In genomic region chr10:7725751-7726500, GRCm38 (mm10) we compare ENCODE assay signal across 7 mouse cellular contexts. TPM values are rescaled to one million over a fixed set of nuclear protein-coding genes. Genes with fewer than 3 reads are reported as not detected.
A peak's percentile ranks its signal among the peaks of the same experiment; 100 is the strongest.
DNase-seq lines count a peak whose midpoint lies in the region; ATAC-seq and TF ChIP-seq lines count a peak whose summit lies in the region.

Gene Katna1, plus strand, starts transcription at chr10:7726000.

- peak within 1 kb of the TSS; percentile 77 for H3K9ac ChIP-seq in intestine, postnatal 0 days (ENCODE audit: low read depth, low read length)
- peak within 1 kb of the TSS; percentile 84 for H3K9ac ChIP-seq in midbrain, embryonic 12.5 days (replicated peaks)

- H3K4me3 ChIP-seq in embryonic facial prominence, embryonic 10.5 days, result peak within 1 kb of the TSS; percentile 73
- H3K4me3 ChIP-seq in intestine, postnatal 0 days (ENCODE audit: low read depth, low read length), result peak within 1 kb of the TSS; percentile 79
- H3K4me3 ChIP-seq in midbrain, embryonic 12.5 days, result peak within 1 kb of the TSS; percentile 92
- H3K4me3 ChIP-seq in small intestine, adult 2 months (ENCODE audit: low read depth, low read length), result peak within 1 kb of the TSS; percentile 67

- peak within 1 kb of the TSS; percentile 89 for H3K4me2 ChIP-seq in intestine, postnatal 0 days (replicated peaks; ENCODE audit: low read depth)
- peak within 1 kb of the TSS; percentile 88 for H3K4me2 ChIP-seq in midbrain, embryonic 12.5 days (replicated peaks)

- peaks cover 12% of the 10 kb centered on the region for H3K4me1 ChIP-seq in embryonic facial prominence, embryonic 10.5 days
- H3K4me1 ChIP-seq in intestine, postnatal 0 days (replicated peaks; ENCODE audit: control insufficient read depth, insufficient read depth, low read length), result no peaks in the 10 kb centered on the region
- H3K4me1 ChIP-seq in midbrain, embryonic 12.5 days, result peaks cover 13% of the 10 kb centered on the region
- H3K4me1 ChIP-seq in small intestine, adult 2 months (ENCODE audit: control insufficient read depth, insufficient read depth, insufficient read length, low read length), result peaks cover 2% of the 10 kb centered on the region

- WGBS in embryonic facial prominence, embryonic 10.5 days, result under 1% methylated on average over 49 of the region's 49 CpGs
- under 1% methylated on average over 48 of the region's 49 CpGs for WGBS in intestine, postnatal 0 days
- under 1% methylated on average over 49 of the region's 49 CpGs for WGBS in midbrain, embryonic 12.5 days
- under 1% methylated on average over 49 of the region's 49 CpGs for WGBS in small intestine, adult 2 months

- no peak for TF ChIP-seq CTCF in intestine, postnatal 0 days (IDR thresholded peaks at IDR 0.05; ENCODE audit: low read depth)
- no peak for TF ChIP-seq CTCF in small intestine, adult 2 months (IDR thresholded peaks at IDR 0.05; ENCODE audit: extremely low read depth, insufficient read length, insufficient replicate concordance, low read depth, low read length)

- DNase-seq in adrenal gland, postnatal 10 days, result peak; percentile 96
- DNase-seq in embryonic facial prominence, embryonic 10.5 days (ENCODE audit: low spot score), result peak; percentile 96
- peak; percentile 47 for DNase-seq in gonadal fat pad, adult 2 months (ENCODE audit: low read depth)
- peak; percentile 93 for DNase-seq in left cerebral cortex, postnatal 4 days

- TF ChIP-seq POLR2A in small intestine, adult 2 months (IDR thresholded peaks at IDR 0.05; ENCODE audit: low read depth, low read length), result peak; percentile 65; the same call in 1 of the 2 replicates

- no peaks in the 10 kb centered on the region for H3K9me3 ChIP-seq in embryonic facial prominence, embryonic 10.5 days
- H3K9me3 ChIP-seq in intestine, postnatal 0 days (ENCODE audit: control insufficient read depth), result no peaks in the 10 kb centered on the region
- no peaks in the 10 kb centered on the region for H3K9me3 ChIP-seq in midbrain, embryonic 12.5 days

- peak within 1 kb of the TSS; percentile 86 for H3K27ac ChIP-seq in embryonic facial prominence, embryonic 10.5 days (replicated peaks)
- peak within 1 kb of the TSS; percentile 61 for H3K27ac ChIP-seq in intestine, postnatal 0 days (ENCODE audit: low read depth, low read length)
- H3K27ac ChIP-seq in midbrain, embryonic 12.5 days (replicated peaks), result peak within 1 kb of the TSS; percentile 68
- H3K27ac ChIP-seq in small intestine, adult 2 months (ENCODE audit: insufficient read depth, low read depth, low read length), result peak within 1 kb of the TSS; percentile 32

- peak; percentile 99 for ATAC-seq in intestine, postnatal 0 days
- ATAC-seq in midbrain, embryonic 12.5 days (ENCODE audit: low FRiP score, low read depth), result peak; percentile 99

- H3K36me3 ChIP-seq in embryonic facial prominence, embryonic 10.5 days (replicated peaks), result peaks cover 4% of the 10 kb centered on the region; the same call in 1 of the 2 replicates
- H3K36me3 ChIP-seq in intestine, postnatal 0 days (ENCODE audit: control insufficient read depth, insufficient read depth), result no peaks in the 10 kb centered on the region
- no peaks in the 10 kb centered on the region for H3K36me3 ChIP-seq in midbrain, embryonic 12.5 days
- H3K36me3 ChIP-seq in small intestine, adult 2 months (ENCODE audit: control insufficient read depth, insufficient read depth, low read length), result no peaks in the 10 kb centered on the region

- H3K27me3 ChIP-seq in embryonic facial prominence, embryonic 10.5 days (replicated peaks; ENCODE audit: low read depth, poor library complexity, severe bottlenecking), result no peaks in the 10 kb centered on the region
- no peaks in the 10 kb centered on the region for H3K27me3 ChIP-seq in intestine, postnatal 0 days (replicated peaks; ENCODE audit: control insufficient read depth, insufficient read depth, low read length)
- no peaks in the 10 kb centered on the region for H3K27me3 ChIP-seq in midbrain, embryonic 12.5 days
- no peaks in the 10 kb centered on the region for H3K27me3 ChIP-seq in small intestine, adult 2 months (ENCODE audit: control insufficient read depth, insufficient read depth, low read length)

- intact Hi-C loops in left cerebral cortex, postnatal 4 days (cut with DNase I), result no loop called here

RNA-seq across cellular contexts. Expression of gene Katna1, which starts in this region (rescaled TPM):
- 10 to 100 TPM; 30.3 to 31.7 TPM for total RNA-seq in adrenal gland, postnatal 10 days (2021)
- 69.3 and 72.0 TPM in 2 replicates for polyA plus RNA-seq in embryonic facial prominence, embryonic 10.5 days (2016; fragmentation: Nextera tagmentation; extraction: Ambion mirVana)
- 4.1 and 6.0 TPM in 2 replicates for polyA plus RNA-seq in gonadal fat pad, adult 2 months (2012; rRNA removed)
- 33.0 and 37.1 TPM in 2 replicates for polyA plus RNA-seq in intestine, postnatal 0 days (2015; fragmentation: Nextera tagmentation; extraction: Ambion mirVana)
- total RNA-seq in left cerebral cortex, postnatal 4 days (2021), result 10 to 100 TPM; 19.2 to 20.9 TPM
- polyA plus RNA-seq in midbrain, embryonic 12.5 days (2016; fragmentation: Nextera tagmentation; extraction: Ambion mirVana), result 51.5 and 56.5 TPM in 2 replicates
- 0.96 and 1.9 TPM in 2 replicates for polyA plus RNA-seq in small intestine, adult 2 months (2012; rRNA removed)

Comparison
In these comparisons a context has a peak if more than half of its experiments do, and no peak if none do; other contexts are left out.
1. Peak in every context shown above with its lines: DNase-seq, ATAC-seq, H3K4me3 ChIP-seq and H3K27ac ChIP-seq.
2. H3K27ac ChIP-seq: peak in every context shown above with its lines; median percentile 86 in embryonic facial prominence, embryonic 10.5 days; 68 in midbrain, embryonic 12.5 days; 61 in intestine, postnatal 0 days; 32 in small intestine, adult 2 months.